Comparison of ENCODE assay signal across 7 mouse cellular contexts in genomic region chr17:6970334-6970733, GRCm38 (mm10). TPM values are rescaled to one million over a fixed set of nuclear protein-coding genes. Genes with fewer than 3 reads are reported as not detected.
DNase-seq lines count a peak whose midpoint lies in the region; ATAC-seq lines count a peak whose summit lies in the region.
"Not testable (repeated sequence)": the region's sequence is repeated elsewhere in the genome, so short reads cannot be mapped to it uniquely, and the experiment has no call there.

Rnaset2b (plus strand) TSS chr17:6970634.

- not testable (repeated sequence) for H3K36me3 ChIP-seq in forebrain, embryonic 12.5 days (replicated peaks); heart, embryonic 10.5 days; hindbrain, embryonic 16.5 days (ENCODE audit: control insufficient read depth, insufficient read depth, low read length); liver, embryonic 16.5 days (ENCODE audit: control insufficient read depth, insufficient read depth)

- H3K27ac ChIP-seq in forebrain, embryonic 12.5 days; heart, embryonic 10.5 days; hindbrain, embryonic 16.5 days (ENCODE audit: low read depth, low read length); liver, embryonic 16.5 days (ENCODE audit: low read length): not testable (repeated sequence)

- H3K4me1 ChIP-seq in forebrain, embryonic 12.5 days; heart, embryonic 10.5 days; hindbrain, embryonic 16.5 days (ENCODE audit: control insufficient read depth, insufficient read depth, low read depth, low read length); liver, embryonic 16.5 days (ENCODE audit: control insufficient read depth, low read depth, low read length): not testable (repeated sequence)

- DNase-seq in adrenal gland, postnatal 36 days; heart, embryonic 10.5 days (ENCODE audit: low spot score); left cerebral cortex, adult 18-20 months (ENCODE audit: low spot score in 2 of 2): not testable (repeated sequence)

- H3K4me2 ChIP-seq in forebrain, embryonic 12.5 days; hindbrain, embryonic 16.5 days (ENCODE audit: low read length); liver, embryonic 16.5 days (ENCODE audit: low read depth, low read length): not testable (repeated sequence)

- not testable (repeated sequence) for H3K27me3 ChIP-seq in forebrain, embryonic 12.5 days; heart, embryonic 10.5 days (ENCODE audit: insufficient read depth, poor library complexity, severe bottlenecking); hindbrain, embryonic 16.5 days (replicated peaks; ENCODE audit: control insufficient read depth, insufficient read depth, low read length); liver, embryonic 16.5 days (ENCODE audit: control insufficient read depth, insufficient read depth, low read depth, low read length)

- not testable (repeated sequence) for H3K4me3 ChIP-seq in forebrain, embryonic 12.5 days (replicated peaks); heart, embryonic 10.5 days; hindbrain, embryonic 16.5 days (ENCODE audit: low read length); liver, embryonic 16.5 days (ENCODE audit: low read depth, low read length)

- not testable (repeated sequence) for ATAC-seq in forebrain, embryonic 12.5 days (ENCODE audit: low FRiP score); hindbrain, embryonic 16.5 days; liver, embryonic 16.5 days (ENCODE audit: low read depth); monocyte, adult 5-6 weeks (replicated peaks; ENCODE audit: insufficient number of reproducible peaks, low FRiP score, low TSS enrichment, poor library complexity, severe bottlenecking)

- no CpG with 5 or more reads among the region's 8 CpGs for WGBS in forebrain, embryonic 12.5 days
- WGBS in heart, embryonic 10.5 days = 63% methylated on average over 1 of the region's 8 CpGs
- no CpG with 5 or more reads among the region's 8 CpGs for WGBS in hindbrain, embryonic 16.5 days
- WGBS in liver, embryonic 16.5 days (ENCODE audit: insufficient replicate concordance) = no CpG with 5 or more reads among the region's 8 CpGs

- H3K9me3 ChIP-seq in forebrain, embryonic 12.5 days; heart, embryonic 10.5 days; hindbrain, embryonic 16.5 days (ENCODE audit: control insufficient read depth, low read length); liver, embryonic 16.5 days (replicated peaks; ENCODE audit: control insufficient read depth, low read length): not testable (repeated sequence)

- H3K9ac ChIP-seq in forebrain, embryonic 12.5 days; hindbrain, embryonic 16.5 days (ENCODE audit: low read depth, low read length); liver, embryonic 16.5 days (ENCODE audit: low read depth, low read length): not testable (repeated sequence)

RNA-seq across cellular contexts. Expression of gene Rnaset2b, which starts in this region (rescaled TPM):
- total RNA-seq in adrenal gland, postnatal 36 days (2021) = 100 to 1,000 TPM; 415 to 511 TPM
- polyA plus RNA-seq in forebrain, embryonic 12.5 days (2016; fragmentation: Nextera tagmentation; extraction: Ambion mirVana) = 83.9 and 94.6 TPM in 2 replicates
- 205 and 238 TPM in 2 replicates for polyA plus RNA-seq in heart, embryonic 10.5 days (2016; fragmentation: Nextera tagmentation; extraction: Ambion mirVana)
- polyA plus RNA-seq in hindbrain, embryonic 16.5 days (2015; fragmentation: Nextera tagmentation; extraction: Ambion mirVana) = 121 and 138 TPM in 2 replicates
- 10 to 100 TPM; 43.6 to 44.5 TPM for total RNA-seq in left cerebral cortex, adult 18-20 months (2021)
- polyA plus RNA-seq in liver, embryonic 16.5 days (2015; fragmentation: Nextera tagmentation; extraction: Ambion mirVana) = 121 and 130 TPM in 2 replicates
- total RNA-seq in monocyte, adult 5-6 weeks (2017) = 766 to 836 TPM (median 784 TPM) in 3 replicates

Comparison
In these comparisons a context has a peak if more than half of its experiments do, and no peak if none do; other contexts are left out.
1. RNA of gene Rnaset2b (total RNA-seq): 766 to 836 TPM in monocyte, adult 5-6 weeks and 415 to 511 TPM in adrenal gland, postnatal 36 days; 43.6 to 44.5 TPM in left cerebral cortex, adult 18-20 months; every median in the first group is over 4 times any median in the second.